ENCODE assay signal across 32 mouse cellular contexts in the genomic region with DNA sequence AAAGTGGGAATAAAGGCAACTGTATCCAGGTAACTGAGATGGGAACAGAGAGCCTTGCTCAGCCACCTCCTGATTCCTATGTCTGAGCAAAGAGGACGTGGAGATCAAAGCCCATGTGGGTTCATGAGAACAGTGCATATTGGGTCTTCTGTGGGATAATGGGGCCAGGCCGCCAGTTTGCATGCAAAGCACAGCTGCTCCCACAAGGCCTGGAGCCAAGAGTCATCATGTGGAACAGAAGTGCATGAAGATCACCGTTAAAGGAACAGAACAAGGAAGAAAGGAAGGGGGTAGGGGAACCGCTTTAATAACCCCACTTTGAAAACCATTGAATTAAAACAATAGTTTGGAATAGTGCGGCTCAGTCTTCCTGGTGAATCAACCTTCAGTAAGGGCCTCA. TPM values are rescaled to one million over a fixed set of nuclear protein-coding genes. Genes with fewer than 3 reads are reported as not detected.
DNase-seq lines count a peak whose midpoint lies in the region; ATAC-seq and TF ChIP-seq lines count a peak whose summit lies in the region.
"Had no signal": no experiment of that assay in that cellular context is flagged by ENCODE, and none has a peak within 500 bp of the region (broad histone marks: within the 10 kb centered on the region; RNA-seq: fewer than 3 reads in every experiment).

No protein-coding gene starts in this region.

- ATAC-seq in hindbrain, postnatal 0 days: peak; percentile 41; the same call in 1 of the 2 replicates
- ATAC-seq: activated CD4-positive, CD25-positive, alpha-beta regulatory T cell, adult 4 months; midbrain, embryonic 16.5 days had no signal

- H3K9me3 ChIP-seq in hindbrain, postnatal 0 days (ENCODE audit: low read length): no peaks in the 10 kb centered on the region
- peaks cover 4% of the 10 kb centered on the region; the same call in 1 of the 2 replicates for H3K9me3 ChIP-seq in hindbrain, embryonic 10.5 days
- H3K9me3 ChIP-seq: embryonic facial prominence, embryonic 13.5 days; hindbrain, embryonic 15.5 days; limb, embryonic 13.5 days; lung, embryonic 15.5 days; midbrain, embryonic 10.5 days; neural tube, embryonic 13.5 days had no signal

- no peak for TF ChIP-seq CTCF in hindbrain, postnatal 0 days (IDR thresholded peaks at IDR 0.05; ENCODE audit: low read depth)
- TF ChIP-seq CTCF in layer of hippocampus, adult 2 months (conservative IDR thresholded peaks at IDR 0.05): no peak
- TF ChIP-seq CTCF in brain, embryonic 14.5 days (IDR thresholded peaks at IDR 0.05; ENCODE audit: borderline replicate concordance, extremely low read depth, insufficient read depth, insufficient read length): no peak

- no peaks in the 10 kb centered on the region for H3K27me3 ChIP-seq in hindbrain, postnatal 0 days (ENCODE audit: insufficient read depth, low read length)
- peaks cover 19% of the 10 kb centered on the region; the same call in 1 of the 2 replicates for H3K27me3 ChIP-seq in hindbrain, embryonic 10.5 days (ENCODE audit: insufficient read depth, poor library complexity, severe bottlenecking)
- H3K27me3 ChIP-seq: embryonic facial prominence, embryonic 13.5 days; hindbrain, embryonic 15.5 days; kidney, embryonic 15.5 days; lung, embryonic 15.5 days had no signal

- H3K4me2 ChIP-seq in hindbrain, postnatal 0 days (ENCODE audit: low read depth, low read length): no peak overlapping the region
- H3K4me2 ChIP-seq: embryonic facial prominence, embryonic 13.5 days; heart, embryonic 12.5 days; hindbrain, embryonic 15.5 days; kidney, embryonic 15.5 days; limb, embryonic 13.5 days; liver, embryonic 11.5 days; lung, embryonic 15.5 days; neural tube, embryonic 13.5 days had no signal

- peak; percentile 76 to 82 for DNase-seq in cerebellum, postnatal 10 days
- DNase-seq in cerebellum, adult 9-10 months: no peak
- peak; percentile 78 for DNase-seq in hindbrain, postnatal 0 days (ENCODE audit: low spot score)
- no peak for DNase-seq in hindbrain, embryonic 10.5 days (ENCODE audit: low spot score)
- peak in 1 of 2 experiments; percentile 34 for DNase-seq in layer of hippocampus, adult 2 months (ENCODE audit: low spot score in 2 of 2)
- DNase-seq in layer of hippocampus, postnatal 25 days (ENCODE audit: extremely low spot score in 1 of 2, low spot score in 1 of 2): no peak
- peak; percentile 65 for DNase-seq in brain, embryonic 14.5 days (ENCODE audit: low read depth)
- DNase-seq: adrenal gland, adult 2 months; adrenal gland, postnatal 36 days; cerebellum, adult 8-10 months; gastrocnemius, postnatal 36 days; heart, adult 18-20 months; heart, postnatal 10 days; layer of hippocampus, adult 9-11 months; right cerebral cortex, postnatal 14 days; thymus, postnatal 14 days had no signal

- no peak overlapping the region for H3K4me3 ChIP-seq in hindbrain, postnatal 0 days (ENCODE audit: low read length)
- no peak overlapping the region for H3K4me3 ChIP-seq in hindbrain, embryonic 10.5 days
- H3K4me3 ChIP-seq in layer of hippocampus, adult 2 months: no peak overlapping the region
- H3K4me3 ChIP-seq: embryonic facial prominence, embryonic 13.5 days; forebrain, embryonic 10.5 days; heart, embryonic 12.5 days; hindbrain, embryonic 15.5 days; kidney, embryonic 15.5 days; limb, embryonic 13.5 days; lung, embryonic 15.5 days; midbrain, embryonic 10.5 days; neural tube, embryonic 13.5 days had no signal

- TF ChIP-seq POLR2A in brain, embryonic 14.5 days (IDR thresholded peaks at IDR 0.05; ENCODE audit: borderline replicate concordance, extremely low read depth, insufficient read depth, insufficient read length, poor library complexity, severe bottlenecking): no peak

- WGBS in hindbrain, postnatal 0 days: 31% methylated on average over 5 of the region's 5 CpGs
- 79% methylated on average over 5 of the region's 5 CpGs for WGBS in hindbrain, embryonic 10.5 days

- peaks cover 9% of the 10 kb centered on the region for H3K4me1 ChIP-seq in hindbrain, postnatal 0 days (ENCODE audit: insufficient read depth, low read length)
- H3K4me1 ChIP-seq in hindbrain, embryonic 10.5 days (replicated peaks): peaks cover 19% of the 10 kb centered on the region
- H3K4me1 ChIP-seq: heart, embryonic 12.5 days had no signal

- peak overlapping the region; percentile 33; the same call in 1 of the 2 replicates for H3K27ac ChIP-seq in hindbrain, postnatal 0 days
- H3K27ac ChIP-seq in hindbrain, embryonic 10.5 days: no peak overlapping the region
- H3K27ac ChIP-seq in layer of hippocampus, adult 2 months: peak overlapping the region; percentile 15; the same call in 1 of the 2 replicates
- H3K27ac ChIP-seq: embryonic facial prominence, embryonic 13.5 days; forebrain, embryonic 10.5 days; hindbrain, embryonic 15.5 days; kidney, embryonic 15.5 days; limb, embryonic 13.5 days; lung, embryonic 15.5 days; midbrain, embryonic 10.5 days; neural tube, embryonic 13.5 days had no signal

- no peaks in the 10 kb centered on the region for H3K36me3 ChIP-seq in hindbrain, postnatal 0 days (ENCODE audit: insufficient read depth, low read length)
- H3K36me3 ChIP-seq in hindbrain, embryonic 10.5 days: no peaks in the 10 kb centered on the region
- H3K36me3 ChIP-seq: embryonic facial prominence, embryonic 13.5 days; forebrain, embryonic 10.5 days; heart, embryonic 12.5 days; hindbrain, embryonic 15.5 days; kidney, embryonic 15.5 days; limb, embryonic 13.5 days; lung, embryonic 15.5 days; midbrain, embryonic 10.5 days; neural tube, embryonic 13.5 days had no signal

- H3K9ac ChIP-seq in hindbrain, postnatal 0 days (replicated peaks; ENCODE audit: low read length): no peak overlapping the region
- H3K9ac ChIP-seq: embryonic facial prominence, embryonic 13.5 days; heart, embryonic 12.5 days; hindbrain, embryonic 15.5 days; kidney, embryonic 15.5 days; limb, embryonic 13.5 days; lung, embryonic 15.5 days; neural tube, embryonic 13.5 days had no signal

RNA-seq across cellular contexts. Expression of a gene that starts 12.7 kb away (rescaled TPM):
- 11.5 and 22.1 TPM in 2 replicates for total RNA-seq in hindbrain, postnatal 0 days (2014; rRNA removed)
- polyA plus RNA-seq in hindbrain, postnatal 0 days (2015; fragmentation: Nextera tagmentation; extraction: Ambion mirVana): 11.8 TPM in 2 replicates
- 11.6 and 14.1 TPM in 2 replicates for polyA plus RNA-seq in hindbrain, embryonic 10.5 days (2016; fragmentation: Nextera tagmentation; extraction: Ambion mirVana)
- 1 to 10 TPM; 5.2 to 6.1 TPM for total RNA-seq in layer of hippocampus, adult 2 months (2021)
- total RNA-seq in layer of hippocampus, postnatal 25 days (2021): 1 to 10 TPM; 5.6 to 7.8 TPM
- polyA plus RNA-seq in brain, embryonic 14.5 days (2012; rRNA removed): 2.3 and 2.7 TPM in 2 replicates
- total RNA-seq: CH12.LX; common myeloid progenitor, adult 5-6 weeks; heart, adult 18-20 months; hematopoietic stem cell, adult 5-6 weeks; megakaryocyte progenitor cell, adult 5-6 weeks had no signal
- polyA plus RNA-seq: activated CD4-positive, CD25-positive, alpha-beta regulatory T cell, adult 4 months had no signal

RNA-seq across cellular contexts. Expression of a gene that starts 30.6 kb away (rescaled TPM):
- total RNA-seq in hindbrain, postnatal 0 days (2014; rRNA removed): 0.14 and 1.4 TPM in 2 replicates
- polyA plus RNA-seq in hindbrain, postnatal 0 days (2015; fragmentation: Nextera tagmentation; extraction: Ambion mirVana): 0.99 and 1.7 TPM in 2 replicates
- polyA plus RNA-seq in hindbrain, embryonic 10.5 days (2016; fragmentation: Nextera tagmentation; extraction: Ambion mirVana): 3.0 and 3.2 TPM in 2 replicates
- under 1 TPM; 0.59 to 0.76 TPM for total RNA-seq in layer of hippocampus, adult 2 months (2021)
- under 1 TPM; 0.63 to 0.81 TPM for total RNA-seq in layer of hippocampus, postnatal 25 days (2021)
- 1.6 and 1.7 TPM in 2 replicates for polyA plus RNA-seq in brain, embryonic 14.5 days (2012; rRNA removed)
- polyA plus RNA-seq: activated CD4-positive, CD25-positive, alpha-beta regulatory T cell, adult 4 months had no signal

RNA-seq across cellular contexts. Expression of a gene that starts 56.1 kb away (rescaled TPM):
- total RNA-seq in hindbrain, postnatal 0 days (2014; rRNA removed): 0.99 and 2.9 TPM in 2 replicates
- polyA plus RNA-seq in hindbrain, postnatal 0 days (2015; fragmentation: Nextera tagmentation; extraction: Ambion mirVana): 1.7 and 2.3 TPM in 2 replicates
- 4.7 and 5.4 TPM in 2 replicates for polyA plus RNA-seq in hindbrain, embryonic 10.5 days (2016; fragmentation: Nextera tagmentation; extraction: Ambion mirVana)
- total RNA-seq in layer of hippocampus, adult 2 months (2021): 1 to 10 TPM; 4.5 to 6.3 TPM
- 1 to 10 TPM; 2.6 to 3.4 TPM for total RNA-seq in layer of hippocampus, postnatal 25 days (2021)
- polyA plus RNA-seq in brain, embryonic 14.5 days (2012; rRNA removed): 3.5 and 3.9 TPM in 2 replicates
- polyA plus RNA-seq: activated CD4-positive, CD25-positive, alpha-beta regulatory T cell, adult 4 months had no signal

Comparison
In these comparisons a context has a peak if more than half of its experiments do, and no peak if none do; other contexts are left out.
1. DNase-seq: peak in cerebellum, postnatal 10 days (2 of 2), hindbrain, postnatal 0 days (single experiment) and brain, embryonic 14.5 days (single experiment); none in cerebellum, adult 9-10 months (single experiment), hindbrain, embryonic 10.5 days (single experiment) and layer of hippocampus, postnatal 25 days (0 of 2).